Mouse (Mus musculus): ENCODE measurements around the gene Acbd6. TPM values are rescaled to one million over a fixed set of nuclear protein-coding genes. Genes with fewer than 3 reads are reported as not detected.

Acbd6 gene
- polyA plus RNA-seq, 1 experiment, result 74.3 TPM

GRCm38 (mm10) chr1:155646345-155647307 lies 88.7 kb downstream of the Acbd6 start:
- DNase-seq (ENCODE audit: low read depth), result no peak

DNA sequence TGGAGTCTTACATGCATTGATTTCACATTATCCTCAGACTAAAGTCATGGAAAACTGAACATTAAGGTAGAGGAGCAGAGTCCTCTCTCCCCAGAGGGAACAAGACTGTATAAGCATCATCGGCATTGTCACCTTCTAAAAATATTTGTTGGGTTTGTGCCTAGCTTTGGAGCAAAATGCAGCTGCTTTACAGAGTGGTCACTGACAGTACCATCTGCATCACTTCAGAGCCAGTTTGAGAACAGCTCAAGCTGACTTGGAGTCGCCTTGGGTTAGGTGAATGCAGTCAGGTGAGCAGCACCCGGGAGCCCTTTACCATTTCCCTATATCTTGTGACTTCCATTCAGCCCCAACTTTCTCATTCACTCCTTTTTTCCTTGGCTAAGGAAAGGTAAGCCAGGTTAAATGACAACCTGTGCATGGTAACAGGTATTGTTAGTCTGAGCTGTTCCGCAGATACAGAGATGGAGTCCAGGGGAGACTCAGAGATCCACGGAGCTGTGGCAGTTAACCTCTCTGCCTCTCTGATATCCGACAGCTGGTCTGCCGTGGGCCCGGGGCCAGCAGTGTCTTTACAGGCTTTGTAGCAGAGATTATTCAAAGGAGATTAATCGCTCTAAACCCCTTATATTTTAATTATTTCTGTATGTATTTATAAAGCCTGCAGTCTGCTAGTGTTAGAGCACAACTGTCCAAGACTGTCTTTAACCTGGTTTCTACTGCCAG lies 92.4 kb downstream of the Acbd6 start:
- DNase-seq (ENCODE audit: low read depth), result no peak

GRCm38 (mm10) chr1:155654961-155655360 lies 97.0 kb downstream of the Acbd6 start:
- DNase-seq (ENCODE audit: low read depth), result no peak

DNA sequence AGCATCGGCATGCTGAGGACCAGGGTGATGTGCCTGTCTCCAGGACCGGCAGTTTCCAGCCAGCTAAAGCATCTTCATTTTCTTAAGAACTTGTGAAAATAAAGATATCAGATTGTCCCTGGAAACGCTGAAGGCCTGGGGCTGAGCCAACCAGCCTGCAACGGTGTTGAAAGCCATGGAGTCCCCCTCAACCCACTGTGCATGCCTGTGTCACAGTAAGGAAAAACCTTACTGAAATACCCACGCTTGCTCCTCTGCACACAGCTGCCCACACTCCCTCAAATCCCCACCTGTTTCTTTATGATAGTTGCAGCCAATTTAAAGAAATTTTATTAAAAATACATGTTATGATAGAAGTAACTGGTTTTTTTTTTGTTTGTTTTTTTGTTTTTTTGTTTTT lies 98.4 kb downstream of the Acbd6 start:
- DNase-seq (ENCODE audit: low read depth), result no peak

DNA sequence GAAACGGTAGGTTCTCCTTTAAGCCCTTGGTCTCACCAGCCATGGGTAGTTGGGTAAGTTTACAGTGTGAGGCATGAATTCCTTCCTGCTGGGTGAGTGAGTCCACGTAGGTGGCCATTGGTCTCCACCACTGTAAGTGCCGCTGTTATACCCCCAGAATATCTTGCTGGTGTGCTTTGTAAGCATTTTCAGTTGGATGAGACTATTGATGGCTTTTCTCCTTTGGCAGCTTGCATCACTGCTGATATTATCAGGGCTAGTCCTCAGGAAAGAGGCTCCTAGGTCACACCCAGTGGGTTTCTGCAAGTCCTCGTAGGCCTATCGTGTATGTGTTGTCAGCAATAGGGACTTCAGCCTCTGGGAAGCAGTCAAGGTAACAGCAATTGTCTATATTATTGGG lies 106.1 kb downstream of the Acbd6 start:
- DNase-seq (ENCODE audit: low read depth), result peak; percentile 6

DNA sequence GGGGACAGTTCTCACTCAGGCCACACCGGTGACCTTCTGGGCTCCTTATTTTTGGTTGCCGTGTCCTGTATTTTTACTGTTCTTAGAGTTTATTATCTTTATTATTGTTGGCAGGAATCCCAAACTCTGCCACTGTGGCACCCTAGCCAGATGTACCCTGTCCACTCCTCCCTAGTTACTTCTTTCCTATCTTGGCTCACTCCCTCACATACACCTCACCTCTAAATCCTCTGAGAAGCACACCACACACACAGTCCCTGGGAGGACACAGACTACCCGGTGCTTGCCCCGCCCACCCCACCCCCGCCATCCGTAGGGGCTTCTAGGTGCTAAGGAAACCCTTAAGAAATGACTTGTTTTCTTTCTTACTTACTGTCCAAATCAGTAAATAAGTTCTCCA lies 117.7 kb downstream of the Acbd6 start:
- no peak for DNase-seq (ENCODE audit: low read depth)

- DNase-seq (ENCODE audit: low read depth), result no peak
Measured at GRCm38 (mm10) chr1:155681116-155681799, 123.3 kb downstream of the Acbd6 start.

- no peak for DNase-seq (ENCODE audit: low read depth)
Measured at GRCm38 (mm10) chr1:155686816-155687215, 128.9 kb downstream of the Acbd6 start.

DNA sequence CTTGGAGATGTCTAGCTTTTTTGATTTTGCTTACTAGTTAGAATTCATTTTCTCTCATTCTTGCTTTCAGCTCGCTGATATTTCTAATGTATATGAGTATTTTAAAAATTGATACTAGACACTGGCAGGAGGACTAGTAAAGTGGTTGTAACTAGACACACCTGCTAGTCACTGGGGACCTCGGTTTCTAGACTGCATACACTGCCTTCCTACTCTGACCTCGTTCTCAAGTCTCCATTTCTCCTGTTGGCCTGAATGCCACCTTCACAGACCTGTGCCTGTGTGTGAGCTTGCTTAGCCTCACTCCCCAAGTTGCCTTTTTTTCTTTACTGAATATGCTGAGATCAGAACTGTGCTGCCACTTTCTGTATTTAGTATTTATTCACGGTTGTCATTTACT lies 131.2 kb downstream of the Acbd6 start:
- no peak for DNase-seq (ENCODE audit: low read depth)

DNA sequence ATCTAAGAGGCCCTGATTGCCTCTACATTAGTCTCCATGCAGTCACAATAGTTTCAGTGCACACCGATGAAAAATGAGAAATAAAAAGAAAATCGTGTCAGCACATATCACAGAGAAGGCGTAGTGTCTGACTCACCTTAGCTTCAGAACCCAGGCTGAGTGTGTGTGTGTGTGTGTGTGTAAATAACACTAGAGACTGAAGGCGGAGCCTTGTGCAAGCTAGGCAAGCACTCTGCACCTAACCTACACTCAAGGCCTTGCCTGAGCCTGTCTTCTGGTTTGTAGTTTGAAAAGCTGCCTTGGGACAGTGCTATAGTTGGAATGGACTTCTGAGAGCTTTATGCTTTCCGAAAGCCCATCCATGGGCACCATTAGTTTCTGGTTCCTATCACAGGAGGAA lies 131.6 kb downstream of the Acbd6 start:
- no peak for DNase-seq (ENCODE audit: low read depth)

DNA sequence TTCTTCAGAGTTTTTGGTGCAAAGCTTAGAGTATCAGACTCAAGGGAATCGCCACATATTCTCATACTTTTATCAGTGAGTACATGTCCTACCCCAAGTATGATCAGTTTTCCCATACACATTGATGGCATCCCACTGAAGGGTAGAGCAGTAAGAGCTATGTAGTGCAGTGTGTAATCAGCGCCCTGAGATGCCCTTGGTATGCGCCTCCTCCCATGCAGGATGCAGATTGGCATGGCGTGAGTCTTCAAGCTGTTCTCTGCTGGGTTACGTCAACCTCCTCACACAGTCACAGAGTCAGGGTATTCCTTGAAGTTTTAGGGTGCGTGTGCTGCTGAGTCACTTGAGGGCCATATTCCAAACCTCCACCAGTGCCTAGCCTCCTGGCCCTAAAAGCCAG lies 134.3 kb downstream of the Acbd6 start:
- DNase-seq (ENCODE audit: low read depth), result no peak

- DNase-seq (ENCODE audit: low read depth), result no peak
Measured at GRCm38 (mm10) chr1:155693026-155693425, 135.1 kb downstream of the Acbd6 start.

DNA sequence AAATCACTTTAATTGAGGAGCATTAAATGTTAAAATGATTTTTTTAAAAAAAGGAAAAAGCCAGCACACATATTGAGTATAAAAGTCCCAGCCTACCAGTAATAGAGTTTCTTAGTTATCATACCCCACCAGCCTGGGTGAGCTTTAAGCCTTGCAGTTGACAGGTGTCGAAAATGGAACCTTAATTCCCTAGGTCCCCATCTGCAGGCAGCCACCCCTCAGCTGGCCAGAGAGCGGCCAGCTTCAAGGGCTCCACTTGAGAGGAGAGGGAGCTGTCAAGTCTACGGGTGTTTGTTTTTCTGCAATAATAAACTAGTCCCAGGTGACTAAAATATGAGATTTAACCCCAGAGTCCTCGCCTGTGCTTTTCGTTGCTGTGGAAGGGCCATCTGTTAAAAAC lies 135.5 kb downstream of the Acbd6 start:
- DNase-seq (ENCODE audit: low read depth), result no peak

GRCm38 (mm10) chr1:155698373-155699159 lies 140.6 kb downstream of the Acbd6 start:
- no peak for DNase-seq (ENCODE audit: low read depth)

- peak; percentile 50 for DNase-seq (ENCODE audit: low read depth)
Measured at GRCm38 (mm10) chr1:155700886-155701285, 143.0 kb downstream of the Acbd6 start.

GRCm38 (mm10) chr1:155703191-155703680 lies 145.3 kb downstream of the Acbd6 start:
- peak; percentile 98 for DNase-seq (ENCODE audit: low read depth)

GRCm38 (mm10) chr1:155704182-155704581 lies 146.3 kb downstream of the Acbd6 start:
- DNase-seq (ENCODE audit: low read depth), result no peak

DNA sequence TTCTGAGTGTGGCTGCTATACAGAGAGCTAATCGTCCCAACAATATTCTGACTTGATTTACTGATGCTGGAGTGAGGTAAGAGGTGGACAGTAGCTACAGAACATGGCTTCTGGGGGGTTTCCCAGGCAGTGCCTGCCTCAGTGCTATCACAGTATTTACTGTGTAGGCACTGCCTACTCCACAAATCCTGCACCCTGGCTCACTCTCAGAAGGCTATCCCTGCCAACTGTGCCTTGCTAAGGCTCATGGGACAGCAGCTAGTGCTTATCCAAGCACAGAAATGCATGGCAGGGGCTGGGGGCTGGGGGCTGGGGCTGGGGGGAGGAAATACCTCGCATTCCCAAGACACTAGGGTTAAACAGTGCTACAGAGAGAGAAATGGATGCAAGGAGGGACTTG lies 155.4 kb downstream of the Acbd6 start:
- no peak for DNase-seq (ENCODE audit: low read depth)

GRCm38 (mm10) chr1:155715366-155715765 lies 157.4 kb downstream of the Acbd6 start:
- no peak for DNase-seq (ENCODE audit: low read depth)

GRCm38 (mm10) chr1:155717301-155717700 lies 159.4 kb downstream of the Acbd6 start:
- no peak for DNase-seq (ENCODE audit: low read depth)

- no peak for DNase-seq (ENCODE audit: low read depth)
Measured at GRCm38 (mm10) chr1:155718851-155719250, 160.9 kb downstream of the Acbd6 start.

Data from gonadal fat pad, adult 2 months (tissue).